Mouse (Mus musculus): ENCODE results near the gene Scmh1. TPM values are rescaled to one million over a fixed set of nuclear protein-coding genes. Genes with fewer than 3 reads are reported as not detected.
A peak's percentile ranks its signal among the peaks of the same experiment; 100 is the strongest.

The Scmh1 gene
- 49.9 and 55.2 TPM in 2 replicates for polyA plus RNA-seq (2014; fragmentation: Nextera tagmentation; extraction: Ambion mirVana)

DNA sequence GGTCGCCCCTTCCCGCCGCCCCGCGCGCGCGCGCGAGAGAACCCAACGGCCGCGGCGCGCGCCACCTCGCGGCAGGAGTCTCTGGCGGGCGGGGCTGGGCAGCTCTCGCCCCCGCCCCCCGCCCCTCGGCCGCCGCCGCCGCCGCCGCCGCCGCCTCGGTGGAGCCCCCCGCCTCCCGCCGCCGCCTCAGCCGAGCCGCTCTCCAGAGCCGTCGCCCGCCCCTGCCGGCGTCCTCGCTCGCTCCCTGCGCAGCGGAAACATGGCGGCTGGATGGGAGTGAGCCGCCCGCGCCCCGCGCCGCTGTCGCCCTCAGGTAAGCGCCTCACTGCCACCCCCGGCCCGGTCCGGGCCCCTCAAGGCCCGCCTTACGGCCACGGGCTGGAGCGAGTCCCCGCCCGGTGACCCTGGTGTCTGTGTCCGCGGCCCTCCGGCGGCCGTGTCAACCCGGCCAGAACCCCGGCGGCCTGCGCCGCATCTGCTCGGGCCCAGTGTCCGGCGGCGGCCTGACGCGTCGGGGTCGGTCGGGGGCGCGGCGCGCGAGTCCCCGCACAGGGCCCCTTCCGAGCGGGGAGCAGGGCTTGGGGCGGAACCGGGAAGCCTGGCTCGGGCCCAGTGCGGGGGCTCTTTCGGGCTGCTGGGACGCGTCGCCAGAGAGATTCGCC lies at the start of gene Scmh1:
Gene Scmh1, plus strand, starts transcription at position 138 of the 662 bp plus-strand sequence.
- H3K36me3 ChIP-seq (ENCODE audit: control insufficient read depth, insufficient read depth, low read length): no peaks in the 10 kb centered on the region
- H3K9ac ChIP-seq (replicated peaks; ENCODE audit: low read depth, low read length): peak within 1 kb of the TSS; percentile 93
- H3K4me2 ChIP-seq (replicated peaks; ENCODE audit: low read depth, low read length): peak within 1 kb of the TSS; percentile 67
- peaks cover 8% of the 10 kb centered on the region; the same call in 1 of the 2 replicates for H3K4me1 ChIP-seq (ENCODE audit: control insufficient read depth, insufficient read depth, low read length)
- H3K9me3 ChIP-seq (ENCODE audit: control insufficient read depth, low read depth, low read length): no peaks in the 10 kb centered on the region
- peak within 1 kb of the TSS; percentile 98 for H3K4me3 ChIP-seq (ENCODE audit: low read depth, low read length)
- peak; percentile 83 for ATAC-seq (ENCODE audit: insufficient number of reproducible peaks, insufficient read depth, low FRiP score, low read depth)
- peak within 1 kb of the TSS; percentile 97 for H3K27ac ChIP-seq (ENCODE audit: low read length)
- under 1% methylated on average over 59 of the region's 102 CpGs for WGBS
- H3K27me3 ChIP-seq (ENCODE audit: control insufficient read depth, insufficient read depth, low read length): no peaks in the 10 kb centered on the region

GRCm38 (mm10) chr4:120360011-120360521 lies 45.0 kb upstream of the Scmh1 start:
- Histone ChIP-seq H3K4me2 (replicated peaks; ENCODE audit: low read depth, low read length) (no peak overlapping the region), H3K4me1 (ENCODE audit: control insufficient read depth, insufficient read depth, low read length) (no peaks in the 10 kb centered on the region), H3K36me3 (ENCODE audit: control insufficient read depth, insufficient read depth, low read length) (no peaks in the 10 kb centered on the region), H3K4me3 (ENCODE audit: low read depth, low read length) (no peak overlapping the region), H3K27ac (ENCODE audit: low read length) (no peak overlapping the region), H3K9me3 (ENCODE audit: control insufficient read depth, low read depth, low read length) (no peaks in the 10 kb centered on the region), H3K27me3 (ENCODE audit: control insufficient read depth, insufficient read depth, low read length) (no peaks in the 10 kb centered on the region), H3K9ac (replicated peaks; ENCODE audit: low read depth, low read length) (no peak overlapping the region)
- 14% methylated on average over 8 of the region's 8 CpGs for WGBS
- ATAC-seq (ENCODE audit: insufficient number of reproducible peaks, insufficient read depth, low FRiP score, low read depth): no peak

DNA sequence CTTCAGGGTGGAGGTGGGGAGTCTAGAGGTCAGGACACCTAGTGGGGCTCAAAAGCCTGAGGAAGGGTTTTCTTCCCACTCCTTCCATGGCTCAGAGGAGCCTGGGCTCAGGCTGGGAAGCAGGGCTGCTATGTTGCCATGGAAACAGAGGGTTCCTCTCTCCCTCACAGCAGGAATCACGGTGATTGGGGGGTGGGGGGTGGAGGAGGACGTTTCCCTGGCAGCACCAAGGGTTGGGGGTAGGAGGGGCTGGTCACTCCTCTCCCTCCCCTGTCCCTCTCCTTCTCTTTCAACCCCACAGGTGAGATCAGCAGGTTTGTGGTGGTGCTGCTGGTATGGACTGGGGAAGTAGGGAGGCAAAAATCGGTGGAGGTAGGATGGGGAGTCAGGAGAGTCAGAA lies 40.4 kb upstream of the Scmh1 start:
- no peak overlapping the region for H3K27ac ChIP-seq (ENCODE audit: low read length)
- H3K4me1 ChIP-seq (ENCODE audit: control insufficient read depth, insufficient read depth, low read length): no peaks in the 10 kb centered on the region
- H3K36me3 ChIP-seq (ENCODE audit: control insufficient read depth, insufficient read depth, low read length): no peaks in the 10 kb centered on the region
- WGBS: 0% methylated on average over 3 of the region's 3 CpGs
- no peak for ATAC-seq (ENCODE audit: insufficient number of reproducible peaks, insufficient read depth, low FRiP score, low read depth)
- no peaks in the 10 kb centered on the region for H3K9me3 ChIP-seq (ENCODE audit: control insufficient read depth, low read depth, low read length)
- H3K4me2 ChIP-seq (replicated peaks; ENCODE audit: low read depth, low read length): no peak overlapping the region
- H3K27me3 ChIP-seq (ENCODE audit: control insufficient read depth, insufficient read depth, low read length): no peaks in the 10 kb centered on the region
- H3K4me3 ChIP-seq (ENCODE audit: low read depth, low read length): no peak overlapping the region
- no peak overlapping the region for H3K9ac ChIP-seq (replicated peaks; ENCODE audit: low read depth, low read length)

- Histone ChIP-seq H3K27ac (ENCODE audit: low read length) (no peak overlapping the region), H3K4me2 (replicated peaks; ENCODE audit: low read depth, low read length) (no peak overlapping the region), H3K4me1 (ENCODE audit: control insufficient read depth, insufficient read depth, low read length) (no peaks in the 10 kb centered on the region), H3K9ac (replicated peaks; ENCODE audit: low read depth, low read length) (no peak overlapping the region), H3K4me3 (ENCODE audit: low read depth, low read length) (no peak overlapping the region), H3K27me3 (ENCODE audit: control insufficient read depth, insufficient read depth, low read length) (no peaks in the 10 kb centered on the region), H3K36me3 (ENCODE audit: control insufficient read depth, insufficient read depth, low read length) (no peaks in the 10 kb centered on the region), H3K9me3 (ENCODE audit: control insufficient read depth, low read depth, low read length) (no peaks in the 10 kb centered on the region)
- 26% methylated on average over 5 of the region's 5 CpGs for WGBS
- no peak for ATAC-seq (ENCODE audit: insufficient number of reproducible peaks, insufficient read depth, low FRiP score, low read depth)
These were observed 39.6 kb upstream of the Scmh1 start for GRCm38 (mm10) chr4:120365456-120365855.

DNA sequence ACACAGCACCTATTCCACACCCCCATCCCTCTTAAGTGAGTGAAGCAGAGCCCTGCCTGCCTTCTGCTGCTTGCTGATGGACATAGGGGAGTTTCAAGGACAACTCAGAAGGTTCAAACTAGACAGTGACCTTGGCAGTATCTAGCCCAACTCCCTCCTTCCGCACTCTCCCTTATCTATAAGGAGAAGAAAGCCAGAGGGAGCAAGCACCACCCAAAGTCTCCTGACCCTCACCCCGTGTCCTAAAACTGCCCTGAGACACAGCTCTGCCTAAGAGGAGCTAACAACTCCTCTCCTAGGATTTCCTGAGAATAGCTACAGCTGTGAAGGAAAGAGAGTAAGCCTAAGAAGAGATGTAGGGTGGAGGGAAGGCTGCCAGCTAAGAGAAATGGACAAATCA lies 37.0 kb upstream of the Scmh1 start:
- H3K9ac ChIP-seq (replicated peaks; ENCODE audit: low read depth, low read length): no peak overlapping the region
- no peaks in the 10 kb centered on the region for H3K27me3 ChIP-seq (ENCODE audit: control insufficient read depth, insufficient read depth, low read length)
- no peak overlapping the region for H3K27ac ChIP-seq (ENCODE audit: low read length)
- H3K4me3 ChIP-seq (ENCODE audit: low read depth, low read length): no peak overlapping the region
- H3K4me1 ChIP-seq (ENCODE audit: control insufficient read depth, insufficient read depth, low read length): no peaks in the 10 kb centered on the region
- WGBS: 83% methylated on average over 2 of the region's 2 CpGs
- H3K9me3 ChIP-seq (ENCODE audit: control insufficient read depth, low read depth, low read length): no peaks in the 10 kb centered on the region
- no peak overlapping the region for H3K4me2 ChIP-seq (replicated peaks; ENCODE audit: low read depth, low read length)
- ATAC-seq (ENCODE audit: insufficient number of reproducible peaks, insufficient read depth, low FRiP score, low read depth): no peak
- no peaks in the 10 kb centered on the region for H3K36me3 ChIP-seq (ENCODE audit: control insufficient read depth, insufficient read depth, low read length)

- H3K4me3 ChIP-seq (ENCODE audit: low read depth, low read length): no peak overlapping the region
- H3K9me3 ChIP-seq (ENCODE audit: control insufficient read depth, low read depth, low read length): no peaks in the 10 kb centered on the region
- H3K4me1 ChIP-seq (ENCODE audit: control insufficient read depth, insufficient read depth, low read length): no peaks in the 10 kb centered on the region
- H3K27ac ChIP-seq (ENCODE audit: low read length): no peak overlapping the region
- no peaks in the 10 kb centered on the region for H3K36me3 ChIP-seq (ENCODE audit: control insufficient read depth, insufficient read depth, low read length)
- 11% methylated on average over 4 of the region's 4 CpGs for WGBS
- no peak overlapping the region for H3K4me2 ChIP-seq (replicated peaks; ENCODE audit: low read depth, low read length)
- no peaks in the 10 kb centered on the region for H3K27me3 ChIP-seq (ENCODE audit: control insufficient read depth, insufficient read depth, low read length)
- H3K9ac ChIP-seq (replicated peaks; ENCODE audit: low read depth, low read length): no peak overlapping the region
- ATAC-seq (ENCODE audit: insufficient number of reproducible peaks, insufficient read depth, low FRiP score, low read depth): no peak
These were observed 36.4 kb upstream of the Scmh1 start for GRCm38 (mm10) chr4:120368663-120369062.

DNA sequence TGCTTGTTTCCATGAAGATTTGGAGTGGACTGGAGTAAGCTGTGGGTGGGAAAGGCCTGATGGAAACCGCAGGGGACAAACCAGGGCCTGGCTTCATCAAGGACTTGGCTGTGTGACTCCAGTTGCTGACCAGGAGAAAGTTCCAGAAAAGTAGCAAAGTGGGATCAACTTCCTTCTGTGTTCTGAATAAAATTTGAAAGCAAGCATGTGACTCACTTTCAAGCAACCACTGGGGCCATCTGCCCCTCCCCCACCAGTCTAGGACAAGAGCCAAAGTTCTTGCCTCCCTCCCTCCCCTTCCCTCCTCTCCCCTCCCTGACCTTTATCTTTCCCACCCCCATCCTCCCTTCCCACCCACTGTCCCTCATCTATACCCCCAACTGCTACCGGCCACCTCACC lies 35.9 kb upstream of the Scmh1 start:
- H3K4me1 ChIP-seq (ENCODE audit: control insufficient read depth, insufficient read depth, low read length): no peaks in the 10 kb centered on the region
- no peaks in the 10 kb centered on the region for H3K9me3 ChIP-seq (ENCODE audit: control insufficient read depth, low read depth, low read length)
- H3K36me3 ChIP-seq (ENCODE audit: control insufficient read depth, insufficient read depth, low read length): no peaks in the 10 kb centered on the region
- ATAC-seq (ENCODE audit: insufficient number of reproducible peaks, insufficient read depth, low FRiP score, low read depth): no peak
- H3K4me3 ChIP-seq (ENCODE audit: low read depth, low read length): no peak overlapping the region
- H3K9ac ChIP-seq (replicated peaks; ENCODE audit: low read depth, low read length): no peak overlapping the region
- H3K27me3 ChIP-seq (ENCODE audit: control insufficient read depth, insufficient read depth, low read length): no peaks in the 10 kb centered on the region
- no peak overlapping the region for H3K27ac ChIP-seq (ENCODE audit: low read length)
- H3K4me2 ChIP-seq (replicated peaks; ENCODE audit: low read depth, low read length): no peak overlapping the region
- 43% methylated on average over 2 of the region's 2 CpGs for WGBS

DNA sequence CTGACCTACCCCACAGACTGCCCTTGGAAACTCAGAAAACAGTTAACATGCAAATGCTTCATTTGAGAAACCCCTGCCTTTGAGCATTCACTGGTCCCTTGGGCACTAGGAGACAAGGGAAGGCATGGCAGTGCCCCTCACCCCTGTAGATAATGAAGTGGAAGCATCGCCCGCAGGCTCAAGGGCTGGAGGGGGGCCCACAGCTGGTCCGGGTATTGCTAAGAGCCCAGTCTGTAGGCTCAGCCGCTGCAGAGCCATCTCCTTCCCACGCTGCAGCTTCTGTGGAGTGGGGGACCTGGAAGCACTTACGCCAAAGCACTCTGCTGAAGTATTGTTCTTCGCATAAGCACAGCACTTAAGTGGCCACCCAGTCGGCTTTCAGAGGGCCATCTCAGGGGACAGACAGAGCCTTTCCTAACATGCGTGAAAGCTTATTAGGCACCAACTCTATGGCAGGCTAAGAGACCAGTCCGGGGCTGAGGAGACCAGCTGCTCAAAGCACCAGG lies 35.2 kb upstream of the Scmh1 start:
- no peak for ATAC-seq (ENCODE audit: insufficient number of reproducible peaks, insufficient read depth, low FRiP score, low read depth)
- Histone ChIP-seq H3K4me3 (ENCODE audit: low read depth, low read length) (no peak overlapping the region), H3K27me3 (ENCODE audit: control insufficient read depth, insufficient read depth, low read length) (no peaks in the 10 kb centered on the region), H3K9ac (replicated peaks; ENCODE audit: low read depth, low read length) (no peak overlapping the region), H3K36me3 (ENCODE audit: control insufficient read depth, insufficient read depth, low read length) (no peaks in the 10 kb centered on the region), H3K9me3 (ENCODE audit: control insufficient read depth, low read depth, low read length) (no peaks in the 10 kb centered on the region), H3K27ac (ENCODE audit: low read length) (no peak overlapping the region), H3K4me1 (ENCODE audit: control insufficient read depth, insufficient read depth, low read length) (no peaks in the 10 kb centered on the region), H3K4me2 (replicated peaks; ENCODE audit: low read depth, low read length) (no peak overlapping the region)
- WGBS: 35% methylated on average over 10 of the region's 10 CpGs

Measured in stomach, embryonic 14.5 days (tissue).